Mouse (Mus musculus): Measurements from ENCODE around the gene Olfr538.
"Not testable (repeated sequence)": the region's sequence is repeated elsewhere in the genome, so short reads cannot be mapped to it uniquely, and the experiment has no call there.

The Olfr538 gene

DNA sequence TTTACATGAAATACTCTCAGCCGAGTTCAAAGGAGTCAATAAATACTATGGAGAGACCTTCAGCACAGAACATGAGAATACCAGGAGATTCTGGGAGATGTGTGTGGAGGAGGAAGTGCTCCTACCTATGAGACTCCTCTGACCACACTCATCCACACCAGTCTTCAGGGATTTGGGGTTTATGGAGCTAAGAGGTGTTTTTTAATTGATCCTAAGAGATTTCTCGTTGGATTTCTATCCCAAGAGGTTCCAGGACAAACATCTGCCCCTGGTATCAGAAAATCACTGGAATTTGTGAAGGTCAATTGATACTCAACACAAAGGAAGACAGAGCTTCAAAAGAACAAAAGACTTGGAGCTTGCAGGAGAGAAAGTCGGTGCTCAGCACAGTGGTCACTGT is at the start of gene Olfr538:
Gene Olfr538 (plus strand): TSS at position 301 of the 400 bp plus-strand sequence.
- DNase-seq: no peak

GRCm38 (mm10) chr7:140539746-140540145 is 27.9 kb upstream of the Olfr538 start:
- DNase-seq: no peak

- not testable (repeated sequence) for DNase-seq
Measured at GRCm38 (mm10) chr7:140600969-140601368, 33.3 kb downstream of the Olfr538 start, which contains the start of gene Olfr46. Olfr46 (plus strand) TSS chr7:140601269.
